Mouse (Mus musculus) cerebellum, postnatal 14 days (tissue): ENCODE measurements around the gene Stxbp6.
A peak's percentile ranks its signal among the peaks of the same experiment; 100 is the strongest.
"Not testable (repeated sequence)": the region's sequence is repeated elsewhere in the genome, so short reads cannot be mapped to it uniquely, and the experiment has no call there.

Experiments
- DNase-seq, 2 experiments: peaks; one replicate each; pipeline ENCODE4 v3.0.0; 2021; ENCODE audit warnings: mixed read lengths in 2 of 2

Stxbp6 gene

DNA sequence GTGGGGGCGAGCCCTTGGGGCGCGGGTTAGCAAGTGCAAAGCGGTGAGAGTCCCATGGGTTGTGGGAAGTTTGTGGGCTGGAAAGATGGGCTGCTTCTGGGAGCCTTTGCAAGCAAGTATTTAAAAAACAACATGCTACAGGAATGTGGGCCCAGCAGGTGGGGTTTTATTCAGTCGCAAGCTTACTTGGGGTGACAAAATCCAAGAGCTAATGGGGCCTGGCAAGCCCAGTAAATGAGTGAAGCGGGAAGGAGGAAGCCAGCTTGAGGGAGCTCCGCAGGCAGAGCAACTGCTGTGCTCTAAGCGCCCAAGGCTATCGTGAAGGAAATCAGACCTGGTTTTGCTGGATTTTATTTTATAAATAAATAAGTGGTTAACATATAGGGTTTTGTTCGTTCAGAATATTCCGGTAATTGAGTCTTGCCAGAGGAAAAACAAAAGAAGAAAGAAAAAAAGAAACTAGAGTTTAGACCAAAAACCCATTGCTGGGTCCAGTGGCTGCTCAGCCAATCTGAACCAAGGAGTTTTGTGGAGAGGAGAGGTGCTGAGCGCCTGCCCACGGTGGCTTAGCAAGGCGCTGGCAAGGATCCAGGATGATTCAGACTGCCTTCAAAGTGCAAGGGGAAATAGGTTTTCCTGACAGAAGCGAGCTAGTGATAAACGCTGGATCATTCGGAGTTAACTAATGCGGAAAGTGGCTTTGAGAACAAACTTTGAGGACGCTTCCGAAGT, at the start of gene Stxbp6:
Gene Stxbp6 (minus strand): TSS at position 99 of the 732 bp plus-strand sequence.
- DNase-seq = peak; percentile 72 to 75

DNA sequence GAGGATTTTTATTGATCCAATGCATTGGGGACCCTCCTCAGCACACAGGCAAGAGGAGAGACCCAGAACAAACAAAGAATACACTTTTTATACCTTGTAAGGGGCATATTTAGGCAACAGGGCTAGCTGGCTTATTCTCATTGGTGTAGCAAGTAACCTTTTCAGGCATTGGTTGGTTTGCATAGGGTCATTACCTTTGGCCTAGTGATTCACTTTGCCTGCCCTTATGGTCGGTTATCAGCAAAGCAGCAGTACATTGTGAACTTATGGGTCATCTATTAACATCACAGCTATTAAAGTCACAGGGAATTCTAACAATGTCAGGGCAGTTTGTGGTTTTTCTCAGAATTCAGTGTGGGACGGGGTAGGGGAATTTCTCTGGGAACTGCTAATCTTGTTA, 28.4 kb upstream of the Stxbp6 start:
- DNase-seq = not testable (repeated sequence)

DNA sequence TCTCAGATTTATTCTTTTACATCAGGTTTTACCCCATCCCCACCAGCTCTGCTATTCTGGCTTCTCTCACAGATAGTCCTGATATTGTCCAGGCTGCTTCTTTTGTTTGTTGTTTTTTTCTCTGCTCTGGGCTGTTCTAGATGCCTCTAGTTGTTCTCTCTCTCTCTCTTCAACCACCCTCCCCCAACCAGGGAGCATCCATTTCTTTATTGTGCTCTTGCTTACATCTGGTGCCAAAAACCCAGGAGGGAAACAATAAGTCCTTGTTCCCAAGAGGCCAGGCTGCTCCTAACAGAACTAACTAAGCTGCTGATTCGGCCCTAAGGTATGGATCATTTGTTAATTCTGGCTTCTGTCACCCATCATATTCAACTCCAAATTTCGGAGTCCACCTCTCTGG, 19.2 kb upstream of the Stxbp6 start:
- no peak for DNase-seq

DNA sequence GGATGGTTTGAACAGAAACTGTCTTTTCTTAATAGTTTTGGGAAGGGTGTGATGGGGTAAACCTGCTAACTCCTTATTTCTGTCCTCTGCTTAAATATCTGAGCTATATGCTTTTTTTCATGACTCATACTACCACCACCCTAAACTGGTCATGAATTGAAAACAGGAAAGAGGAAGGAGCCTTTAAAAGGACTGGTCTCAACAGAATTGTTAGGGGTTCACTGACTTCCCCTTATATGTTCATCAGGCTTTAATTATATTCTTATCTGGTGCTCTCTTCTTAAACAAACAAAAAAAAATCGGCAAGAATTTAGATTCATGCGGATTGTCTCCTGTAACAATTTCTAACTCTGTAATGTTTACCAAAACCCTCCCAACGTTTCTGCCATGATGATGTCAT, 17.9 kb upstream of the Stxbp6 start:
- no peak for DNase-seq

DNA sequence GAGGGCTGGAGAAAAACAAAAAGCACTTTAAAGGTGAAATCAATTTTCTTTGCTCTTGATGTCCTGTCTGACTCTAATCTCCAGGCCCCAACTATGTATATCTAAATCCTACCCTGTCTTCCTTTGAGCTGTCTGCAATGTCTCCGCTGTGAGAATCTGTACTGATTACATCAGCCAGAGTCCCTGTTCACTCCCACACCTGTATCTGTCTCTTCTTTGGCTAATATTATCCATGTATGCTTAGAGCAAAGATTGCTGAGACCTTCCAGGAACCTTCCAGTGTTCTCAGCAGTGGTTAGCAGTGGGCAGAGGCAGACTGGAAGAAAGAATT, 8.6 kb upstream of the Stxbp6 start:
- no peak for DNase-seq

DNA sequence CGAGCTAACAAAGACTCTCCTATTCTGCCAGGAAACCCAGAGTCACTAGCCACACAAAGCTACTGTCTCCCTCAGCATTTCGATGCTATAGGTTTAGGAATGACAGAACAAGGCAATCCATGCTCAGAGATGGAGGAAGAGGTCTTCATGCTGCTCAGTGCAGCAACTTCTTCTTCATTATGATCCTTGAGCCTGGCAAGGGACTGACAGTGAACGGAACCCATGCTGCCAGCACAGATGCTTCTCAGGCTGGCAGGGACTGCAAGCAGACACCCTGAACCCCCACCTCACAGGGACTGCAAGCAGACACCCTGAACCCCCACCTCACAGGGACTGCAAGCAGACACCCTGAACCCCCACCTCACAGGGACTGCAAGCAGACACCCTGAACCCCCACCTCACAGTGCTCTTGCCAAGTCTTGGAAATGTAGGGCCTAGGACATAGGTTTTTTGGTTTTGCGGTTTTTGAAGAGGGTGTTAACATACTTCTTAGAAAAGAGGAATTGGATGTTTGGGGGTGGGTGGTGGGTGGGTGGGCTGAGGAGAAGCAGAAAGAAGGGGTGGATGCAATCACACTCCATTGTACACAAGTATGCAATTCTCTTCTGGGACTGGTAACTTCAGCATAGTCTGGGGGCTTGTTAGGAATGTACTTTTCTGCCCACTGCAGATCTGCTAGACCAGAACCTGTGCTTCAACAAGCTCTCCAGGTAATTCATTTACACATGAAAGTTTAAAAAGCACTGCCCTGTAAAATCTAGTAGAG, 8.1 kb upstream of the Stxbp6 start:
- DNase-seq = peak in 1 of 2 experiments; percentile 25

DNA sequence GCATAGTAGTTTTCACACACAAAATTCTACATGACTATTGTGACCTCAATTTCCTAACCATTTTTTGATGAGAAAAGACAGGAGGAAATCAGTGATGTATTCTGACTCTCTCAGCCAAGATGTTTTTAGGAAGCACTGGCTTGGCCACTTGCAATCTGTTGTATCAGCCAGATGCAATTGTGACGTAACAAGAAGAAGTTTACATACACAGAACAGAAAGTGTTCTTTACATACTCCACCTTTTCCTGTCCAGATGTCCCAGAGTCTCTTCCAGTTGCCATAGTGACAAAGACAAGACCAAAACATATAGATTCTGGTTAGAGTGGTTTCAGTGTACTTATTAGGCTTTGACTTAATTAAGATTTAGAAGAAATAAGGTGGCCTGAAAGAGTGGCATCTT, 7.1 kb upstream of the Stxbp6 start:
- DNase-seq = no peak

DNA sequence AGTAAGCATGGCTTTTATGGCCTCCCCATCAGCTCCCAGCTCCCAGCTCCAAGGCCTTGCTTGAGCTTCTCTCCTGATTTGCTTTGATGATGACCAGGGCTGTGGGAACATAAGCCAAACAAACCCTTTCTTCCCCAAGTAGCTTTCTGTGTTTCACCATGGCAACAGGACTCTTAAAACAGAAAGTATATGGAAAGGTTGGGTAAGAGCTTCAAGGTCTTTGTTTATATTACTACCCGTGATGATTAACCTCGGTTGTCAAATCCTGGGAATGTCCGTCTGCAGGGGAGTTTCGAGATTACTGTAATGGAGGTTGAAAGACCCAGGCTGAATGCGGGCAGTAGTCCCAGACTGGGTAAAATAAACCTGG, 6.2 kb upstream of the Stxbp6 start:
- DNase-seq = no peak

DNA sequence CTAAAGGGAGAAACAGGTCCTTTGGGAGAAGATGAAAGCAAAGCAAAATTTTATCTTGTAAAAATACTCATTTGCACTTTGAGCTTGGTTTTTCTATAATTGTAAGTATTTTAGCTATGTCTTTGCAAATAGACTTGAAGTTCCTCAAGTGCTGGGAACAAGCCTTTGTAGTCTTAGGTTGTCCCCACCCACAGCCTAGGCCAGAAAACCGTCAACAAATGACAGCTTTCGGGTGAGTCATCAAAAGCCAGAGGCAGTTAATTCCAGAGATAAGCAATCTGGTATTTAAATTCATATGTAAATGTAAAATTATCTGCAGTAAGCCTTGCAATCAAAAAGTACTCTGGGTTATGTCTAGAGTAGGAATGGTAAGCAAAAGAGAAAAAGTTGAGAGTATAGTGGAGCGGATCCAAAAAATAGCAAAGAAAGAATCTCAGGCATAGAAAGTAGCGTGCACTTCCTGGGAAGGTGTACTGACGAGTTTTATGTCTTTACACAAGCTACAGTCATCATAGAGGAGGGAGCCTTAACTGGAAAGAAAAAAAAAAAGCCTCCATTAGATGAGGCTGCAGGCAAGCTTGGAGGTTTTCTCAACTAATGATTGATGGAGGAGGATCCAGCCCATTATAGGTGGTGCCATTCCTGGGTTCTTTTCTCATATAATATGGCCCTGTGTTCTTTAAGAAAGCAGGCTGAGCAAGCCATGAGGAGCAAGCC, 5.7 kb upstream of the Stxbp6 start:
- no peak for DNase-seq

DNA sequence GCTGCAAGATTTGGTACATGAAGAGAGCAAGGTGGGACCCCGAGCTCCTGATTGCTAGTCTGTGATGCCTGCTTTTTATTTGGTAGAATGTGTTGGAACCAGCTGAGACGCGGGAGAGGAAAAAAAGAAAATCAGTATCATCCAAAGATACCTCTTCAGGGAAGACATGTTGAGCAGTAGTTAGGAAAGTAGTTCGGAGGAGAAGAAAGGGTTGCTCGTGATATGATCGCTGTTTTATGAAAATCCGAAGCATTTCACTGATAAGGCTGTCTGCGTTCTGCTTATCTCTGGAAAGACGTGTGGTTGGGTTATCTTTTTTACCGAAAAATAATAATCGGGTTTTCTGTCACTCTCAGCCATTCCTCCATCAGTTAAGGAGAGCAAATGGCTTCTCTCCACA, 1.1 kb upstream of the Stxbp6 start:
- DNase-seq = no peak

DNA sequence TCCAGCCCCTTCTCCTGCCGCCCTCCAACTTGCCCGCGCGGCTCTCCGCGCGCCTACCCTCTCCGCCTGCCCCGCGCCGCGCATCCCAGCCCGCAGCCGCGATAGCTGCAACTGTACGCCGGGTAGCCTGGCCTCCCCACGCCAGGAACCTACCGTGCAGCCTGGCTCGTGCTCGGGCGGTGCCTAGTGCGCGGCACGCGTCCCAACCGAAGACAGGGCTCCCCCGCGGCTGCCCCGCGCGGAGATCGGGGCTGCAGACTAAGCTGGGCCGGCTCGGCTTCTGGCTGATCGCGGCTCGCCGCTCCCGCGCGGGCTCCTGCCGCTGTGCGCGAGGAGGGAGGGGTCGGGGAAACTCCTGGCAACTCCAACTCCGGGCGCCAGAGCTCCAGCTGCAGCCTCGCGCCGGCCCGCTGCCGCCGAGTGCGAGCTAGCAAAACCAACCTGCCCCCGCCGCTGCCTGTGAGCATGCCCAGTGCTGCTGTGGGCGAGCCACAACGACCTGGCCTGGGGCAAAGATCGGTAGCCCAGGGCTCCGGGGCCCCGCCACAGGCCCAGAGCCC, 387 bp downstream of the Stxbp6 start:
- peak; percentile 52 to 58 for DNase-seq

DNA sequence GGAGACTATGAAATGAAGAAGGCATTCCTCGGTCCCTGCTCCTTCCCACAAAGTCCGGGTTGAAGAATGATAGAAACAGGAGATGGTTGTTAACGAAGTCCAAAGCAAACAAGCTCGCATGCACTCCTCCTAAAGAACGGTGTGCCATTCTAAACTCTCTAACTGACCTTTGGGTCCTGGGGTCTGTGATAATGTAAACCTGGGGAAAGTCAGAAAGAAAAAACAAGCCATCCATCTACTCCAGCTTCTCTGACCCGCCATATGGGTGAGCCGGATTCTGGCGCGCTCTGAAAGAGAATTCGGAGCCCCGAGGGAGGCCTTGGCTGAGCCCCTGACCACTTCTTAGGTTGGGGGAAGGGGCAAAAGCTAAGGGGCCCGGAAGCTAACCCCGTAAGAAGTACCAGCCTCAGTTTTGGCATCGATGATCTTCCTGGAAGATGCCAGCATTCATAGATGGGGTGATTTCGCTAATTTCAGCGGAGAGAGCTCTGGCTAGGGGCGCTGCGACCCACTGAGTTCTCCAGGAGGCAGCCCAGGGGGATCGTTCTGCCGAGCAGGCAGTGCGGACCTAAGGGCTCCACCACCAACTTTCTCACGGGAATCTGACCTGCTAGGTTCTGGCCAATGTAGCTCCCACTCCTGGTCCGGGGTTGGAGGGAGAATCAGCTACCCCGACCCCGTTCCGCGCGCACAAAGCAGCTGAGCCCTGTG, 1.0 kb downstream of the Stxbp6 start:
- peak in 1 of 2 experiments; percentile 25 for DNase-seq

DNA sequence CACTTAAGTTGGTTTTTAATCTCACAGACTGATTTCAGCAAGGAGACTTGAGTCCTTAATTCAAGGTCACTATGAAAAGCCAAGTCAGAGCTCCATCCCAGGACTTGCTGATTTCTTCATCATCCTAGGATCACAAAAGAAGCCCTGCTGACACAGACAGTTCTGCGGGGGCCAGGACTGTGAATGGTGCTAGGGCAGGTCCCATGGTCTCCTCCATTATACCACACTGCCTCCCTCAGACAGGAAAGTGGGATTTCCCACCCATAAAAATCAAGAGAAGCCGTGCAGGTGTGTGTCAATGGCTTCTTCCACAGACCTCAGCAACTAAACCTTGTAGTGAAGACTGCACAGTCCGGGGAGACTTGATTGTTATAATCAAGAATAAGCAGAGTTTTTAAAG, 2.3 kb downstream of the Stxbp6 start:
- DNase-seq = peak in 1 of 2 experiments; percentile 4

DNA sequence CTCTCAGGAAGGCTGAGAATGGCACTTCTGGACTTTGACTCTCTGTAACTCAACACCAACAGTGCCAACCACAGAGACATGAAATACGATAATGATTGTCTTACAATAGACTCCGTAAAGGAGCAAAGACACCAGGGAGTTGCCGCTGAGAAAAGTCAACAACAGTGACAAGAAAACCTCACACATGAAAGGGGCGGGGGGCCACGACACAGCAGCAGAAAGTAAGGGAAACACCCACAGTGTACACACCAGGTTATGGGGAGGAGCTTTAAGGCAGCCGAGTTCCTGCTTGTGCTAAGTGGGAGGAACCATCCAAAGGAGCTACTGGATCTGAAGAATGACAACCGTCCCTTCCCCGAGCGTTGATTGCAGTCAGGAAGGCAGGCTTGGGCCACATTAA, 4.3 kb downstream of the Stxbp6 start:
- no peak for DNase-seq

DNA sequence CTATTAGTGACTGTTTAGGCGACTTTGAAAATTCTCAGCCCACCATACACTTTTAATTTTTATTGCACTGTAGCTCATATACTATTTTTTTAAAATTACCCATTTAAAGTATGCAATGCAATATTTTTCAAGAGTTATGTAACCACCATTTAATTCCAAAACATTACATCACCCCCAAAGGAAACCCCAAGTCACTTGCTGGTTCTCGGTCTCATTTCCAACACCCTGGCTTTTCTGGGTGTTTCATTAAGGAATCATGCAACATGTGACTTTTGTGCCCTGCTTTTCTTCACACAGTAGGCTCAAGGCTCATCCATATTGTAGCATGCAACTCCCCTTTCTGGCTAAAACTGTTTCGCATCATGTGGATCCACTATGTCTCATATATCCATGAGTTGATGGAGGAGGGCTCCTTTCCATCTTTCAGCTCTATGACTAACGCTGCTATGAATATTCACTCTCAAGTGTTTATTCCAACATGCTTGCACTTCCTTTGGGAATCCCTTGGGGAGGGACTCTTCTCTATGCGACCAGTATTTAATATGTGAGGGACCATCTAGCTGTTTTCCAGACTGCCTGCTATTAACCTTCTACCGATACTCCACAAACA, 6.3 kb downstream of the Stxbp6 start:
- DNase-seq = no peak

DNA sequence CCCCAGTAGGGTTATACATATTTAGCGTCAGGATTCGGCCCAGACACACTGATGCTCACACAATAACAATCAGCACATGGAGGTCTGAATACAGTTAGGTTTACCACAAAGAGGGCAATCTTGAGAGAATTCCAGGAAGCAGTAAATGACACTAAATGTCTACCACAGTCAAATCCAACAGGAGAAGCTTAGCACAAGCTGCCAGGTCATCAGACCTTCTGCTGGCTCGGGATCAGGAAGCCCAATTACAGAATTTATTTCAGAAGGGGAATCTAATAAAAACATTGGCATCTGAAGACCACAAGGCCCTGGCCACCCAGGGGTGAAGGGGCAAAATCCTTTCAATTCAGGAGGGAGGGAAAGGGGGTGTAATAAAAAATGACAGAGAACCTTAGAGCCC, 6.8 kb downstream of the Stxbp6 start:
- DNase-seq = no peak

DNA sequence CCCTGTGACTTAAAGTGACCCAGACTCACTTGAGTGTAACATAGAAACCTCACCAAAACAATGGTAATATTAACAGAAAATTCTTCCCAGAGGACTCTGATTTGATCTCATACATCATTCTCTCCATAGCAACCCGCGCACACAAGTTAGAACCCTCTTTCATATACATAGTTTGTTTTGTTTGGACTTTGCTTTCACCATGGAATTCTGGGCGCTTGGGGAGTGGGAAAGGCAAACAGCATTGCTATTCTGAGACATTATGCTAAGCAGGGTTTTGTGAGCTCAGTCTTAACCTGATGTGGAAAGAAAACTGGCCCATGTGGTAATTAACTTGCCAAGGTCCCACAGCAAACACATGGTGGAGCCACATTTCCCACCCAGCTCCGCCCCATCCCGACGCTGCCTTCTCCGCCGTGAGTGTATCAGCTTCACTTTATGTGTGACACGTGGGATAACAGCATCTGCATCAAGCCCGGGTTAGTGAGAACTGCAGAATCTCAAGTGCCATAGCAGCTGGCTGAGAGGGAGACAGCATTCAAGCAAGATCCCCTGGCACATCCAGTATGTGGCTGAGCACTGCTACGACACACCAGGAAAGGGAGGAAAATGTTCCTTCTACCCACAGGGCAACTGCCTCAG, 7.3 kb downstream of the Stxbp6 start:
- DNase-seq = no peak

DNA sequence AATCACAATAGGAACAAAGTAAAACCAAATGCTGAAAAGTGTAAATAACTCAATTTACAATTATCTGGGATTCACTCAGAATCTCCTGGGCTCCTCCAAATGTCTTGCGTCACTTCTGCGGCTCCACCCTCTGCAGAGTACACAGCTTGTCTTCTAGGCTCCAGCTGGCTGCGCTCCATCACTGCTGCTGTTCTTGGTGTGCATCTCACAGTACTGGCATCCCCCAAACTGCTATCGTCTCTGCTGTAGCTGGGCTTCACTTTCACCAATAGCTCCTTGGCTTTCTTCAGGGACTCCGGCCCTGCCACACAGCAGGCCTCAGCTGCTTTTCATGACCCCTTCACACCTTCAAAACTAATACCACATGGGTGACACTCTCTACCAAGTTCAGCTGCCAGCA, 10.9 kb downstream of the Stxbp6 start:
- peak; percentile 18 to 38 for DNase-seq

DNA sequence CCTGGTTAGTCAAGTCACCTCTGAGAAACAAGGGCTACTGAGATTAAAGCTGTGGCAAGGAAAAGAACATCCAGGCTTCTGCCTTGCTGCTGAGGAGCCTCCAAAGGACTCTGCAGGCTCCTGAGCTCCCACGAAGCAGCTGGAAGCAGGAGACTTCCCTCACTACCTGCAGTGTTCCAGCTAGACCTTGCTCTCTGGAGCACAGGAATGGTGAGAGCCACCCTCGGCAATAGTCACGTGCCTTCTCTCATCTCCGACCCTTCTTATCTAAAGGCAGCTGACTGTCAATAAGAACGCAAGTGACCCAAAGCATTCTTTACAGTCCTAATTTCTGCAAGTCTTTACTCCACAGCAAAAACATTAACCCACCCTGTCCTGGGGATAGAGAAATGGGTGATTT, 13.2 kb downstream of the Stxbp6 start:
- DNase-seq = no peak

DNA sequence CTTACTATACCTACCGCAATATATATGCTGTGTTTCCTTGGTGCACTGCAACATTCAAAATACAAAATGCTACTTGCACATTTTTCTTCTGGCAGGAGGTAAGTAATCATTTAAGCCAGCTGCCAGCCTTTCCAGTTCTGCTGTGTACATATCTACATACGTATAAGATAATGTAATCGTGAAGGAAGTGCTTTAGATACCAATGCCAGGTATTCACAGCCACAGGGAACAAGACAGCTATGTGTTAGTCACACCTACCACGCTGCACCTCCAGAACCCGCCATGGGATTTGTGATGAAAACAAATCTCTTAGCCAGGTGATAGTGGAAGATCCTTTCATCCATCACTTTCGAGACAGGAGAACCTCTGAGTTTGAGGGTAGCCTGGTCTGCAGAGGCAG, 13.7 kb downstream of the Stxbp6 start:
- DNase-seq = no peak

DNA sequence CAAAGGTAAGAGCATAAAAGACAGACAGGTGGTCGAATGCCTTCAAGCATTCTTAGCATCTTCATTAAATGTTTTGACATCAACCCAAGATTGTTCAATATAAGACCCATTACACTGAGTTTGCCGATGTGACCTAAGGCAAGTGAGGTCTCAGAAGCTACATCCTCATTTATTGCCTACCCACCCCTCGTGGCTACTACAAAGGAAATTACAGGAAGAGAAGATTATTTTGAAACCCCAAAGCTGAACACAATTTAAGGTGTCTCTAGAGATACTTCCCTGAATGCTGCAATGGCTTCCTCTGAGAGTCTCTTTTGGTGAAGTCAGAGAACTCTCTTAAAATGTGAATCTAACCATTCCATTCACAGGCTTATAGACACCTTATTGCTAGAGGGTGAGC, 16.5 kb downstream of the Stxbp6 start:
- no peak for DNase-seq

DNA sequence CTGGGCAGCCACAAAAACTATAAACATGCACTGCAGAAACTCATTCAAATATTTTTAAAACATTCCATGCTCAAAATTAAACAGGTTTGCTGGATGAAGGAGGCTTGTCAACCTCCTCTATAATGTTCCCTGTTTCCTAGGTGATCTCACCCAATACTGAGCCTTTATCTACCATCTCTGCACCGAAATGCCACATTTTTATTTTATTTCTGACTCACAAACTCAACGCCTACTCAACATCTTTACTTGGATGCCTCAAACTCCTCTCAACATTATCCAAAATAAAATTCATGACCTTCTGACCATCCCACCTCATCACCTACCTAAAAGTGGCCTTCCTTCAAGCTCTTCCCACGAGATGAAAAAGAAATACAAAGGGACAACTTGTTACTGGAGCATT, 18.1 kb downstream of the Stxbp6 start:
- no peak for DNase-seq
